Mouse (Mus musculus): ENCODE results near the gene Bricd5. TPM values are rescaled to one million over a fixed set of nuclear protein-coding genes. Genes with fewer than 3 reads are reported as not detected.

The Bricd5 gene
- total and polyA plus RNA-seq, 2 experiments from 2014 or later: not detected

DNA sequence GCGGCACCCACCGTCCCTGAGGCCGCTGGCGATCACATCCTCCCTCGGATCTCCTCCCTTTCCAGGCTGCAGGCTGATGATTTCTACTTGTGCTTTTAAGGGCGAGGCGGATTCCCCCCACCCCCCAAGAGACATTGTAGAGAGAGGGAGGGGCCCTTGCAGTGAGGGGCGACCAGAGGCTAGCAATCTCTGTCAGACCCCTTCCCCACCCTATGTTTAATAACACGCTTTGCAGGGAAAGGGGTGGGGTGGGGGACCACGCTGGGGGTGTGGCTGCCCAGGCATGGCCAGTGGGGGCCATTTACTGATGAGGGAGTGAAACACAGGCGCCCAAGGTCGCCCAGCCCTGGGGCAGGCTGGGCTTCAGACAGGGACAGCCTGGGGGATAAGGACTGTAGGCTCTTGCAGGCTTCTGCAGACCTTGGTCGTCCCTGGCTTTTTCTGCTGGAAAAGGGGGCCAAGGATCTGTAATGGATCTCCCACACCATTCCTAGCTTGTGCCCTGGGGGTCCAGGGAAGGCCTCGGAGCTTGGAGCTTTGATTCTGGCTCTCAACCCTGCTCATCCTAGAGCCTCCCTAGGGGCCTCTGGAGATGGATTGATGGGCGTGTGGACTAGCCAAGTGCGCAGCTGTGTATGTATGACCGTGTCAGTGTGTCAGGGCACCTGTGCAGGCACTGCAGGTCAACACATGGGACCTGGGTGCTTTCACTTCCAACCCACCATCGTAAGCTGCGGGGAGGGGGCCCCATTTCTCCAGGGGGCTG is 15.8 kb downstream of the Bricd5 start:
- H3K27ac ChIP-seq (ENCODE audit: low read depth): no peak overlapping the region
- TF ChIP-seq EP300 (IDR thresholded peaks at IDR 0.05; ENCODE audit: low read depth) (no peak), CTCF (IDR thresholded peaks at IDR 0.05; ENCODE audit: low read depth) (no peak)
- no peaks in the 10 kb centered on the region for H3K9me3 ChIP-seq (replicated peaks; ENCODE audit: control insufficient read depth, low read length)
- no peaks in the 10 kb centered on the region for H3K36me3 ChIP-seq (replicated peaks; ENCODE audit: control insufficient read depth, insufficient read depth, low read length)
- peak overlapping the region; percentile 59 for H3K9ac ChIP-seq (replicated peaks; ENCODE audit: low read depth, low read length)
- H3K4me1 ChIP-seq (ENCODE audit: control insufficient read depth, insufficient read depth): peaks cover 11% of the 10 kb centered on the region; the same call in 1 of the 2 replicates
- H3K4me3 ChIP-seq (ENCODE audit: low read depth, low read length): peak overlapping the region; percentile 59
- peaks cover 34% of the 10 kb centered on the region for H3K27me3 ChIP-seq (ENCODE audit: control insufficient read depth, insufficient read depth, low read length)
- ATAC-seq (ENCODE audit: insufficient read depth, low read depth) (no peak), DNase-seq (ENCODE audit: low spot score) (no peak)
- peak overlapping the region; percentile 97 for H3K4me2 ChIP-seq (ENCODE audit: low read depth, low read length)
- 29% methylated on average over 19 of the region's 19 CpGs for WGBS

DNA sequence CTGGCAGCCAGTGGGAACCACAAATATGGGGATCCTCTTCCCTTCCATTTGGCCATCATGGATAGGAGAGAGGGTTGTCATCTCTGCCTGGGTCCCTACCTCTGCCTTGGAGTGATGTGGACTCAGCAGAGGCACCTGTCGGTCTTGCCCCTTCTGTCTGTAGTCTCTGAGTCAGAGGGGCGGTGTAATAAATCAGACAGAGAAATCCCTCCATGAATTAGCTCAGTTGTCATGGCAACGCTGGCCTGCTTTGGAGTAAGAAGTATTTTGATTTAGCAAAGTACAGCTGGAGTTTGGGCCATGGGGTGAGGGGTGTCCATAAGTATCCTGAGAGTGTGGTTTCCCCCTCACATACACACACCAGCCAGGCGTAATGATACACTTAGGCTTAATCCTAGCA is 16.7 kb downstream of the Bricd5 start:
- DNase-seq (ENCODE audit: low spot score): no peak
- no peaks in the 10 kb centered on the region for H3K9me3 ChIP-seq (replicated peaks; ENCODE audit: control insufficient read depth, low read length)
- no peak overlapping the region for H3K4me2 ChIP-seq (ENCODE audit: low read depth, low read length)
- H3K4me1 ChIP-seq (ENCODE audit: control insufficient read depth, insufficient read depth): peaks cover 8% of the 10 kb centered on the region; the same call in 1 of the 2 replicates
- no peak for ATAC-seq (ENCODE audit: insufficient read depth, low read depth)
- no peak overlapping the region for H3K9ac ChIP-seq (replicated peaks; ENCODE audit: low read depth, low read length)
- H3K27ac ChIP-seq (ENCODE audit: low read depth): no peak overlapping the region
- 92% methylated on average over 4 of the region's 4 CpGs for WGBS
- TF ChIP-seq CTCF (IDR thresholded peaks at IDR 0.05; ENCODE audit: low read depth) (no peak), EP300 (IDR thresholded peaks at IDR 0.05; ENCODE audit: low read depth) (no peak)
- H3K27me3 ChIP-seq (ENCODE audit: control insufficient read depth, insufficient read depth, low read length): peaks cover 31% of the 10 kb centered on the region
- H3K4me3 ChIP-seq (ENCODE audit: low read depth, low read length): no peak overlapping the region
- H3K36me3 ChIP-seq (replicated peaks; ENCODE audit: control insufficient read depth, insufficient read depth, low read length): no peaks in the 10 kb centered on the region

DNA sequence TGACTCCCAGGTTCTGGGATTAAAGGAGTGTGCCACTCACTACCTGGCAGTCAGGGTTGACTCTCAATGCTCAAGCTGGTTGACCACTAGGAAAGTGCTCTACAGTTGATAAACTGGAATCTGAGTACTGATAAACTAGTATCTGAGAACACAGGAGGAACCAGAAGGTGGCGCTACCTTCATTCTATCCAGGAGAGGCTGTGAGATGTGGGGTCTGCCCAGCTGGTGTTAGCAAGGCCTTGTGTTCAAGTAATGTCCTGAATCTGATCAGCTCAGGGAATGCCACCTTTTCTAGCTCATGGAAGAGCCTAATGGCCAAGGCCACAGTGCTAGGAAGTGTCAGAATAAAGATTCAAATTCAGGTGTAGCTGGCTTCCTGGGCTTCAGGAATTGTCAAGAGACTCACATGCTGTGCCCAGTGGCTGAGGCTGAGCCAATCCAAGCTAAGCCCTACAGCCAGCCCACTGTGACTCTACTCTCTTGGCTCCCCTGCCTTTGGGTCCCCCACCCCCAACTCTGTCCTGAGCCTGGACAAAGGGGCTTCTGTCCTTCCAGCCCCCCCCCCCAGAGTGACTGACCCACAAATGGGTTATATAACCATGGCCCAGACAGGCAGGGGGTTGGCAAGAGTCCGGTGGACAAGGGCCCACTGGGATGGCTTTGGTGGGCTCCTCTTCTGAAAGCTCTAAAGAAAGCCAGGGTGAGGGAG is 21.1 kb downstream of the Bricd5 start:
- ATAC-seq (ENCODE audit: insufficient read depth, low read depth) (no peak; the same call in 1 of the 2 replicates), DNase-seq (ENCODE audit: low spot score) (peak; percentile 41)
- 44% methylated on average over 2 of the region's 2 CpGs for WGBS
- H3K4me3 ChIP-seq (ENCODE audit: low read depth, low read length): no peak overlapping the region
- no peaks in the 10 kb centered on the region for H3K9me3 ChIP-seq (replicated peaks; ENCODE audit: control insufficient read depth, low read length)
- no peaks in the 10 kb centered on the region for H3K4me1 ChIP-seq (ENCODE audit: control insufficient read depth, insufficient read depth)
- no peak overlapping the region for H3K27ac ChIP-seq (ENCODE audit: low read depth)
- H3K36me3 ChIP-seq (replicated peaks; ENCODE audit: control insufficient read depth, insufficient read depth, low read length): no peaks in the 10 kb centered on the region
- peaks cover 12% of the 10 kb centered on the region for H3K27me3 ChIP-seq (ENCODE audit: control insufficient read depth, insufficient read depth, low read length)
- no peak for TF ChIP-seq EP300 (IDR thresholded peaks at IDR 0.05; ENCODE audit: low read depth)
- TF ChIP-seq CTCF (IDR thresholded peaks at IDR 0.05; ENCODE audit: low read depth): peak; percentile 61
- no peak overlapping the region for H3K4me2 ChIP-seq (ENCODE audit: low read depth, low read length)
- no peak overlapping the region for H3K9ac ChIP-seq (replicated peaks; ENCODE audit: low read depth, low read length)

DNA sequence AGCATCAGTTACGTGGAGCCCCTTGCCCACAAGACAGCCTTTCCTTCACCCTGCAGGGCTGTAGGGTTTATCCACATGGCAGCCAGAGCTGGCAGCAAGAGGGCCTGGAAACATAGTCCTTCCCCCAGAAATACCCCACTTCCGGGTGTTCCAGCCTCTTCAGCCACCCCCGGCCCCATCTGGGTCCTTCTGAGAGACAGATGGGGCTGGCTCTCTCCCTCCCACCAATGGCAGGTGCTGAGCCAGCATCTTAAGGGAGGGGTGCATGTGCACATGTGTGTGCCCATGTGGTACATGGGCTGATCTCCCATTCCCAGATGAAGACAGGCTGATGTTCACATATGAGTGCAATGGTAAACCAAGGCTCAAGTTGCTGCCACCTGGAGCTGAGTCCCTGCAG is 21.8 kb downstream of the Bricd5 start:
- no peak overlapping the region for H3K27ac ChIP-seq (ENCODE audit: low read depth)
- no peak for DNase-seq (ENCODE audit: low spot score)
- H3K4me1 ChIP-seq (ENCODE audit: control insufficient read depth, insufficient read depth): no peaks in the 10 kb centered on the region
- H3K4me3 ChIP-seq (ENCODE audit: low read depth, low read length): no peak overlapping the region
- H3K36me3 ChIP-seq (replicated peaks; ENCODE audit: control insufficient read depth, insufficient read depth, low read length): no peaks in the 10 kb centered on the region
- TF ChIP-seq EP300 (IDR thresholded peaks at IDR 0.05; ENCODE audit: low read depth) (no peak), CTCF (IDR thresholded peaks at IDR 0.05; ENCODE audit: low read depth) (no peak)
- ATAC-seq (ENCODE audit: insufficient read depth, low read depth): no peak
- peaks cover 5% of the 10 kb centered on the region for H3K27me3 ChIP-seq (ENCODE audit: control insufficient read depth, insufficient read depth, low read length)
- H3K9ac ChIP-seq (replicated peaks; ENCODE audit: low read depth, low read length): no peak overlapping the region
- 61% methylated on average over 3 of the region's 3 CpGs for WGBS
- no peaks in the 10 kb centered on the region for H3K9me3 ChIP-seq (replicated peaks; ENCODE audit: control insufficient read depth, low read length)
- no peak overlapping the region for H3K4me2 ChIP-seq (ENCODE audit: low read depth, low read length)

GRCm38 (mm10) chr17:24496026-24496425 is 22.3 kb downstream of the Bricd5 start:
- no peak overlapping the region for H3K9ac ChIP-seq (replicated peaks; ENCODE audit: low read depth, low read length)

More at GRCm38 (mm10) chr17:24496026-24496425, 22.3 kb downstream of the Bricd5 start:
- no peak for ATAC-seq (ENCODE audit: insufficient read depth, low read depth)
- no peak overlapping the region for H3K27ac ChIP-seq (ENCODE audit: low read depth)
- H3K9me3 ChIP-seq (replicated peaks; ENCODE audit: control insufficient read depth, low read length): no peaks in the 10 kb centered on the region
- H3K27me3 ChIP-seq (ENCODE audit: control insufficient read depth, insufficient read depth, low read length): no peaks in the 10 kb centered on the region; the same call in 1 of the 2 replicates
- TF ChIP-seq EP300 (IDR thresholded peaks at IDR 0.05; ENCODE audit: low read depth) (no peak), CTCF (IDR thresholded peaks at IDR 0.05; ENCODE audit: low read depth) (no peak)
- H3K36me3 ChIP-seq (replicated peaks; ENCODE audit: control insufficient read depth, insufficient read depth, low read length): no peaks in the 10 kb centered on the region
- DNase-seq (ENCODE audit: low spot score): no peak
- H3K4me3 ChIP-seq (ENCODE audit: low read depth, low read length): no peak overlapping the region
- 56% methylated on average over 1 of the region's 1 CpGs for WGBS
- no peak overlapping the region for H3K4me2 ChIP-seq (ENCODE audit: low read depth, low read length)
- no peaks in the 10 kb centered on the region for H3K4me1 ChIP-seq (ENCODE audit: control insufficient read depth, insufficient read depth)
